Mouse (Mus musculus): ENCODE measurements around the gene Tmigd3. TPM values are rescaled to one million over a fixed set of nuclear protein-coding genes. Genes with fewer than 3 reads are reported as not detected.

Gene Tmigd3
- polyA plus RNA-seq, 1 experiment from 2014 or later: 0.18 TPM

DNA sequence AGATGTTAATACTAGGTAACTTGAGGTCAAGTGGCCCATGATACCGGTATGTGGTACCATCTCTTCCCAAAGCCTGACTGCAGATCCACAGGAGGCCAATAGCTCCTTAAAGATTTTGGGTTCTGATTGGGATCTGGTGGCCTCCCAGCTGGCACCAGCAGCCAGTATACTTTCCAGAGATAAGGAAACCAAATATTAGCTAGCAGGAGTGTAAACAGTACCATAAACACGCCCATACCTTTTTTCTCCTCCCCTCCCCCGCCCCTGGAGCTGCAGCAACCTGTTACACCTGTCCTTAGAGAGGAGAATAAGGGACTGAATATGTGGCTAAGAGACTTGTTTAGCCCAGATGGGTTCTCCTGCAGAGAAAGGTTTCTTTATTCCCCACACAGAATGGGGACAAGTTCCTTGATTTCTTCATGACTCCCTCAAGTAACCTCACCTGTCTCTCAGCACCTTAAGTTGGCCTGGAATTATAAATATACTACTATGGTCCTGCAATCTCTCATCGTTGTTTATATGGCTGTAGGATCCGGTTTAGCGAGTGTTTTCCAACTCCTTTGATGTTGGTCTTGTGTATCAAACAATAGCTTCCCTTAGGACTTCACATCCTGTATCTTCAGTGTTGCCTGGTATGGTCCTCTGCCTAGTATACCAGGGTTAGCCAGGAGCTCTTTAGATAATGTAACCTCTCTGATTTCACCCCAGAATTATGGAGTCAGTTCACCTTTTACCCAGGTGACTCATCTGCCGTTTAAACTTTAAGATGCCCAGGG is 24.2 kb upstream of the Tmigd3 start:
- WGBS (ENCODE audit: insufficient replicate concordance): 52% methylated on average over 7 of the region's 7 CpGs
- Histone ChIP-seq H3K36me3 (no peaks in the 10 kb centered on the region), H3K4me2 (no peak overlapping the region), H3K27me3 (peaks cover 4% of the 10 kb centered on the region), H3K4me1 (replicated peaks) (peaks cover 6% of the 10 kb centered on the region), H3K27ac (no peak overlapping the region), H3K4me3 (replicated peaks) (no peak overlapping the region), H3K9ac (no peak overlapping the region), H3K9me3 (replicated peaks) (no peaks in the 10 kb centered on the region)
- DNase-seq: no peak
- ATAC-seq (ENCODE audit: low read depth): peak; percentile 55

DNA sequence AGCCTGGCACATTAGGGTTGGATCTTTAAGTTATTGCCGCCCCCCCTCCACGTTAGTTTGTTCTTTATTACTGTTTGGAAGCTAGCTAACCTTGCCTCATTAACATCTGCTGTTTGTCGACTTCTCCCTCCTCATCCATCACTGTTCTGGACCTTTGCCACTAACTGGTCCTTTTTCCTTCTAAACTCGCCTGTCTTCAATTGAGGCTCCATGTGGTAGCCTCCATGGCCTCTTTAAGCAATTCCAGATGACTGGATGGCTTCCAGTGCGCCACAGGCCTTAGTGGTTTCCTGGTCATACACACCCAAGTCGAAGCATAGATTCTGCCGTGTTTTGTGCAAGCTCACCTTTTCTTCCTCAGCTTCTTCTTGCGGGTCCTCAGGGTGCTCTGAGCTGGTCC is 16.9 kb upstream of the Tmigd3 start:
- Histone ChIP-seq H3K4me1 (replicated peaks) (no peaks in the 10 kb centered on the region), H3K36me3 (no peaks in the 10 kb centered on the region), H3K4me3 (replicated peaks) (no peak overlapping the region), H3K9ac (no peak overlapping the region), H3K4me2 (no peak overlapping the region), H3K27ac (no peak overlapping the region), H3K27me3 (no peaks in the 10 kb centered on the region), H3K9me3 (replicated peaks) (no peaks in the 10 kb centered on the region)
- WGBS (ENCODE audit: insufficient replicate concordance): 67% methylated on average over 8 of the region's 8 CpGs
- no peak for ATAC-seq (ENCODE audit: low read depth)
- no peak for DNase-seq

DNA sequence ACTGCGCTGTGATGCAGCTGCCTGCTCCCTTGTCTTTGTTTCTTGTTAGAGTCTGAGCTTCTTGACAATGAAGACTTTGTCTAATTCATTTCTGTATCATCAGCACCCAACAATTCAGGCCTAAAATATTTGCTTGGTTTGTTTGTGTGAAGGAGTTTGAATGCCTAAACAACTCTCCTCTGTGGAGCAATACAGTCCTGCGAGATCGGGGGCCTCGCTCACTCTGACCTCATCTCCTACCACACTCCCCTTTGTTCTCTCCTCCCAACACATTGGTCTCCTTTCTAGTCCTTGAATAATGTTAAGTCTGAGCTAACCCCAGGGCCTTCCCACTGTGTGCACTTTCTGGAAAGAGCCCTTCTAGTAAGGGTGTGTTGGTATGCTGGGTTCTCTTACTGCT is 15.9 kb upstream of the Tmigd3 start:
- Histone ChIP-seq H3K27me3 (no peaks in the 10 kb centered on the region), H3K4me1 (replicated peaks) (no peaks in the 10 kb centered on the region), H3K4me3 (replicated peaks) (no peak overlapping the region), H3K9me3 (replicated peaks) (no peaks in the 10 kb centered on the region), H3K9ac (no peak overlapping the region), H3K4me2 (no peak overlapping the region), H3K36me3 (no peaks in the 10 kb centered on the region), H3K27ac (no peak overlapping the region)
- ATAC-seq (ENCODE audit: low read depth) (no peak), DNase-seq (no peak)
- 78% methylated on average over 4 of the region's 4 CpGs for WGBS (ENCODE audit: insufficient replicate concordance)

DNA sequence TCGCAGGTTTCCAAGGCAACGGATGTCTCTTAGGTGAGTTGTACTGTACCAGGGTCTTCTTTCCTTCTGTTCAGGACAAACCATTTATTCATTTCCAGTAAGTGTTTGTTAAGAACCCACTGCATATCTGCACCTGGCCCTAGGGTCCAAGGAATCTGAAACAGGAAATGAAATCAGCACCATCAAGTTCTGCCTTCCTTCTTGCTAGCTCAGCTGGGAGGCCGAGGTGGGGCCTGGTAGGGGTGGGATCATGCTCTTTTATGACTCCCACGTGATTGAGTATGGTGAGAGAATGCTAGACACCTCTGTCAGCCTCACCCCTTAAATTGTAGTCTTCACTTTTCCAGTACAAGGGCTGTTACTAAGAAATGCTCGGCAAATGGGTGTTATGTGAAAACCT is 13.2 kb upstream of the Tmigd3 start:
- Histone ChIP-seq H3K4me3 (replicated peaks) (no peak overlapping the region), H3K4me1 (replicated peaks) (no peaks in the 10 kb centered on the region), H3K36me3 (no peaks in the 10 kb centered on the region), H3K27ac (no peak overlapping the region), H3K9ac (no peak overlapping the region), H3K4me2 (no peak overlapping the region), H3K27me3 (no peaks in the 10 kb centered on the region), H3K9me3 (replicated peaks) (no peaks in the 10 kb centered on the region)
- 49% methylated on average over 5 of the region's 5 CpGs for whole genome bisulfite sequencing (ENCODE audit: insufficient replicate concordance)
- no peak for ATAC-seq (ENCODE audit: low read depth)
- DNase-seq: no peak

DNA sequence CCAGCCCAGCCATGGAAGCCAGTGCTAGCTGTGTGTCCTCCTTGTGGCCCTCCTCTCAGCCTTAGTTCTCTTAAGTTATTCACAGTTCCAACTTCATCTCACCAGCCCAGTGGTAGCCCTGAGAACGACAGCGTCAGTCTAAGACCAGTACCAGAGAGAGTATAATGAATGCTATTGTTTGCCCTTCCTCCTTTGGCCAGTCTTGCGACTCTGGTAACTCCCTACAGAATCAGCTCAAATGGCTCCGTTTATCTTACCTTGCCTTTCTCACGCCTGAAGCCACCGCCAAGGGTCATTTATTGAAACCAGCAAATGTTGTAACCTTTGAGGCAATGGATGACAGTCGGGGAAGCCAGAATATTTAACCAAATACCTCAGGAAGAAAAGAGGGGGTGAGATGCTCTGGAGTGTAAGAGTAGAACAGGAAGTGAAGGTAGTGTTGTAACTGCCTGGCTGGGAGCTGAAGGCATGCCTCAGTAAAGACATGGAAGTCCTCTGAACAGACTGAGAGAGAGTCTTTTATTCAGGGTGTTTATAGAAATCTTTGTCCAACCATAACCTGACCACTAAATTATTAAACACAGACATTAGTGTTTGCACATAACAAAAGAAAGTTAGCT is 8.8 kb upstream of the Tmigd3 start:
- Histone ChIP-seq H3K36me3 (no peaks in the 10 kb centered on the region), H3K9ac (no peak overlapping the region), H3K4me3 (replicated peaks) (no peak overlapping the region), H3K9me3 (replicated peaks) (no peaks in the 10 kb centered on the region), H3K27me3 (no peaks in the 10 kb centered on the region), H3K27ac (no peak overlapping the region), H3K4me2 (no peak overlapping the region), H3K4me1 (replicated peaks) (no peaks in the 10 kb centered on the region)
- no peak for DNase-seq
- 44% methylated on average over 7 of the region's 7 CpGs for WGBS (ENCODE audit: insufficient replicate concordance)
- no peak for ATAC-seq (ENCODE audit: low read depth)

DNA sequence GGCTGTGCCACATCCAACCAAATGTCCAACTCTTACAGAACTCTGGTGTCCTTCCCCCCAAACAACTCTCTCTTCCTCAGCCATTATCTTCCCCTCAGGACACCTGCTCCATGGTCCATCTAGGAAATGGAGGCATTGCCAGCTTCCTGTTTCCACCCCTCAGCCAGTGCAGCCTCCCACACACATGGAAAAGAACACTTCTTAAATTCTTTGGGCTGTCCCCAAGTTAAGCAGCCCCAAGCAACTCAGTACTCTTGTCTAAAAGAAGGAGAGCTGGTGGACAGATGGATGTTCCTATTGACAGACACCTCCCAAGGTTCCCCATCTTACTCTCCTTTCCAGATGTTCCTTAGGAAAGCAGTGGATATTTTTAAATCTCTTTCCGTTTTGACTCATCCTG is 6.6 kb upstream of the Tmigd3 start:
- peaks cover 6% of the 10 kb centered on the region for H3K4me1 ChIP-seq (replicated peaks)
- no peak overlapping the region for H3K4me3 ChIP-seq (replicated peaks)
- no peak overlapping the region for H3K27ac ChIP-seq
- no peaks in the 10 kb centered on the region for H3K27me3 ChIP-seq
- no peak for DNase-seq
- H3K36me3 ChIP-seq: no peaks in the 10 kb centered on the region
- 59% methylated on average over 1 of the region's 1 CpGs for WGBS (ENCODE audit: insufficient replicate concordance)
- H3K9ac ChIP-seq: no peak overlapping the region
- no peak for ATAC-seq (ENCODE audit: low read depth)
- no peaks in the 10 kb centered on the region for H3K9me3 ChIP-seq (replicated peaks)
- no peak overlapping the region for H3K4me2 ChIP-seq

DNA sequence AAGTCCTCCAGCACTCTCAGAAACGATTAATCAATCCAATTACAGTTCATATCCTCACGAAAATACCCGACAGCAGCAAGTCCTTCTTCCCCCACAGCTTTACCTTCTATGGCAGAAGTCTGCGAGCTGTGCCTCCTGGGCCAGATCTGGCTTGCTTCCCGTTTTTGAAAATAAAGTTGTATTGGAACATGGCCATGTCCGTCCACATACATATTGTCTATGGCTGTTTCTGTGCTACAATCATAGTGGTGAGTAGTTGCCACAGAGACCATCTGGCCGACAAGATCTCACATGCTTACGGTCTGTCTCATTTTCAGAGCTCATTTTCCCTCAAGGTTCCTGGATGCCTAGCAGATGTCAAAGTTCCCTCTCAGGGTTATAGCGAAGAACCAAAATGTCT is 5.6 kb upstream of the Tmigd3 start:
- Histone ChIP-seq H3K9ac (no peak overlapping the region), H3K4me2 (no peak overlapping the region), H3K27me3 (no peaks in the 10 kb centered on the region), H3K9me3 (replicated peaks) (no peaks in the 10 kb centered on the region), H3K27ac (no peak overlapping the region), H3K4me1 (replicated peaks) (peaks cover 6% of the 10 kb centered on the region), H3K36me3 (no peaks in the 10 kb centered on the region), H3K4me3 (replicated peaks) (no peak overlapping the region)
- no peak for ATAC-seq (ENCODE audit: low read depth)
- 55% methylated on average over 9 of the region's 9 CpGs for WGBS (ENCODE audit: insufficient replicate concordance)
- DNase-seq: no peak

DNA sequence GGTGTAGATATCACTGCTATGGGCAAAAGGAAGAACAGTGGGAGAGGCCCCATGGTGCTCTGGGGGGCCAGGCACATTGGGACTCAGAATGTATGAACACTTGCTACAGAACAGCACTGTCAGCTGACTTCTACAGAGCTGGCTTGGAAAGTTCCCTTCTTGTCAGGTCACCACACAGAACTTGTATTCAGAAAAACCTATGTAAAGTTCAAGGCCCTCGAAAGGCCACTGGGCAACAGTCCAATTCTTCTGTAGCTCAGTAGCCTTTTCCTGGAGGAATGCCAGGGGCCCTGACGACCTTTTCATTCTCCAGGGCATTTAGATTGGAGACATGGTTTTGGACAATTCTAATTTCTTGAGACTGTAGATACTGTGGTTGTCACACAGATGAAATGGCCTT is 2.6 kb upstream of the Tmigd3 start:
- Histone ChIP-seq H3K27ac (no peak overlapping the region), H3K9me3 (replicated peaks) (no peaks in the 10 kb centered on the region), H3K36me3 (no peaks in the 10 kb centered on the region), H3K4me2 (no peak overlapping the region), H3K4me3 (replicated peaks) (no peak overlapping the region), H3K27me3 (no peaks in the 10 kb centered on the region; the same call in 1 of the 2 replicates), H3K4me1 (replicated peaks) (peaks cover 10% of the 10 kb centered on the region), H3K9ac (no peak overlapping the region)
- DNase-seq (no peak), ATAC-seq (ENCODE audit: low read depth) (peak; percentile 26; the same call in 1 of the 2 replicates)
- WGBS (ENCODE audit: insufficient replicate concordance): 51% methylated on average over 2 of the region's 2 CpGs

DNA sequence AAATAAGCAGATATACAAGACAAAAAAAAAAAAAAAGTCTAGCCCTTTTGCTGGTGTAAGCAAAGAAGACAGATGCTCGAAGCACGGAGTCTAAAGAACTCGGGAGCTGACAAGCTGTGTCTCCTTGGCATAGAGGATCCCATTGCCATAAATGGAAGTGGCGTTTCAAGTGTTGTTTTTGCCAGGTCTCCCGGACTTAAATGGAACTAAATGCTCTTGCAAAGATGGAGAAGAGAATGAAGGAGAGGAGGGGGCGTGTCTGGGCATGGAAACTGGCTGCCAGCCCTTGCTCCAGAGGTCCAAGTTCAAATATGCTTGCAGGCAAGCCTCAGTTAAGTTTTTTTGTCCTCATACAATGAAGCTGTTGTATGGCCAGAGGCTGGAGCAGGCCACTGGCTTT is 1.3 kb downstream of the Tmigd3 start:
- Histone ChIP-seq H3K27me3 (no peaks in the 10 kb centered on the region; the same call in none of the 2 replicates), H3K9ac (no peak overlapping the region), H3K4me1 (replicated peaks) (peaks cover 10% of the 10 kb centered on the region), H3K4me3 (replicated peaks) (no peak overlapping the region), H3K27ac (no peak overlapping the region), H3K9me3 (replicated peaks) (no peaks in the 10 kb centered on the region), H3K36me3 (no peaks in the 10 kb centered on the region), H3K4me2 (no peak overlapping the region)
- no peak for ATAC-seq (ENCODE audit: low read depth)
- WGBS (ENCODE audit: insufficient replicate concordance): 60% methylated on average over 6 of the region's 6 CpGs
- no peak for DNase-seq

DNA sequence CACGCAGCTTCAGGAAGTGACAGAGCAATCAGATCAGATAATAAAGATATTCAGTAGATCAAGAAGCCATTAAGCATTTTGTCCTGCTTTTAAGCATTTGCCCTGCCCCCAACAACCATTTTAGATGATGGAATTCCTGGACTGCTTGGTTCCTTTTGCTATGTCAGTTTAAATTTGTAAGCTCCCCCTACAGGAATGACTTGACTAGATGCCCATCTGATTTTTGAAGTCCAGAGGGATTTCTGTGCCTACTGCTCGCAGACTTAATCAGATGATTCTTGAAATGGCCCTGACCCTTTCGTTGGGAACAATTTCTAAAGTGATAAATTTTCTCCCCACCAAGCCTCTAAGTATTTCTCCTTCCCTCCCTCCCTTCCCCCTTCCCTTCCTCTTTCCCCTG is 1.9 kb downstream of the Tmigd3 start:
- WGBS (ENCODE audit: insufficient replicate concordance): 38% methylated on average over 3 of the region's 3 CpGs
- H3K9me3 ChIP-seq (replicated peaks): no peaks in the 10 kb centered on the region
- H3K4me3 ChIP-seq (replicated peaks): no peak overlapping the region
- no peaks in the 10 kb centered on the region for H3K36me3 ChIP-seq
- H3K27me3 ChIP-seq: no peaks in the 10 kb centered on the region; the same call in none of the 2 replicates
- ATAC-seq (ENCODE audit: low read depth) (no peak), DNase-seq (no peak)
- H3K9ac ChIP-seq: no peak overlapping the region
- H3K27ac ChIP-seq: no peak overlapping the region
- H3K4me1 ChIP-seq (replicated peaks): peaks cover 9% of the 10 kb centered on the region
- no peak overlapping the region for H3K4me2 ChIP-seq

DNA sequence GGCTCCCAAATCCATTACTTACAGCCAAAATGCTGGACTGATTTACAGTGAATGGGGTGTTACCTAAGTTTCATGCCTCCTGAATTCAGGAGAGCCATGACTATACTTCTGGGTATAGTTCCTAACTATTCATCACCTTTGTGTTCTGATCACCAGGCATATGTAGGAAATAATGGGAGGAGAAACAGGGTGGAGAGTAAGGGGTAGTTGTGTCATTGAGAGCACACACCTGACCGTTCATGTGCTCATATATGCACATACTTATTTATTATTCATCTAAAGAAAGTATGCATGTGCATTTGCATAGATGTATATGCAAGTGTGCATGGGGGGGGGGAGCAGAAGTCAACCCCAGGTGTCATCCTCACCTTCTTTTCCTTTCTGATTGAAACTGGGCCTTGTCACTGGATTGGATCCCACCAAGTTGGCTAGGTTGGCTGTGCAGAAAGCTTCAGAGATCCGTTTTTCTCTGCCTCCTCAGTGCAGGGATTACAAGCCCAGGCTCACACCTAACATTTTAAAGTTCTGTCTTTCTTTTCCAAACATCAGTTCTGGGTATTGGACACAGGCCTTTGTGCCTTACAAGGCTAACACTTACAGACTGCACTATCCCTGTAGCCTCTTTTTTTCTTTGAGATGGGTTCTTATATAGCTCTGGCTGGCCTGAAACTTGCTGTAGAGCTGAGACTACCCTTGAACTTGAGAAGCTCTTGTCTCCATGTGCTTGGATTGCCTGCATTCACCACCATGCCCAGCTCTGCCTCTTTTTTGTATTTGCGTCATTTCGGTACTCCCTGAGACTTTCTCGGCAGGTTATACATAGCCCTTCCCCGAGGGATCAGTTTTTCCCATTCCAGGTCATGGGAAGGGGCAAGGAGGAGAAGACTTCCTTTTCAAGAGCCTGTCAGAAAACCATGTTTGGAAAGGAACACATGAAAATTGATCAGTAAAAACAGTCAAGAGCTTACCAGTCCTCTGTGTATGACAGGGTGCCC is 3.0 kb downstream of the Tmigd3 start:
- no peaks in the 10 kb centered on the region for H3K9me3 ChIP-seq (replicated peaks)
- no peak overlapping the region for H3K4me3 ChIP-seq (replicated peaks)
- H3K9ac ChIP-seq: no peak overlapping the region
- H3K27ac ChIP-seq: no peak overlapping the region
- ATAC-seq (ENCODE audit: low read depth) (no peak), DNase-seq (no peak)
- no peak overlapping the region for H3K4me2 ChIP-seq
- H3K36me3 ChIP-seq: no peaks in the 10 kb centered on the region
- no peaks in the 10 kb centered on the region; the same call in none of the 2 replicates for H3K27me3 ChIP-seq
- WGBS (ENCODE audit: insufficient replicate concordance): 67% methylated on average over 6 of the region's 6 CpGs
- peaks cover 5% of the 10 kb centered on the region; the same call in 1 of the 2 replicates for H3K4me1 ChIP-seq (replicated peaks)

Measured in liver, embryonic 13.5 days (tissue).